Mouse (Mus musculus) hindbrain, embryonic 11.5 days (tissue): ENCODE results near the gene Ascl2. TPM values are rescaled to one million over a fixed set of nuclear protein-coding genes. Genes with fewer than 3 reads are reported as not detected.

Experiments
- ATAC-seq: fragments of 200-750 bp; cut with Nextera tagmentation; 2 replicates; pipeline ENCODE4 v1.8.0; 2017; ENCODE audit warnings: mild to moderate bottlenecking, moderate TSS enrichment, moderate library complexity; ENCODE audit not compliant: low FRiP score
- DNase-seq: peaks from one replicate; pipeline ENCODE4 v3.0.0-alpha.2; 2015; ENCODE audit warnings: low spot score
- H3K27ac ChIP-seq: fragments of 300-500 bp; sonication (generic); 2 replicates; pipeline ENCODE4 v1.5.1; 2014; ENCODE audit warnings: mild to moderate bottlenecking, low read depth, low read length
- H3K27me3 ChIP-seq: fragments of 300-500 bp; sonication (generic); 2 replicates; pipeline ENCODE4 v1.6.1; 2014; ENCODE audit warnings: mild to moderate bottlenecking, low read length, moderate library complexity, mixed read lengths; ENCODE audit not compliant: control insufficient read depth, insufficient read depth
- H3K36me3 ChIP-seq: fragments of 300-500 bp; sonication (generic); 2 replicates; pipeline ENCODE4 v1.6.1; 2014; ENCODE audit warnings: mild to moderate bottlenecking, low read length, moderate library complexity, mixed read lengths; ENCODE audit not compliant: control insufficient read depth, insufficient read depth
- H3K4me1 ChIP-seq: fragments of 300-500 bp; sonication (generic); replicated peaks from 2 replicates; pipeline ENCODE4 v1.6.1; 2014; ENCODE audit warnings: low read length, mixed read lengths; ENCODE audit not compliant: control insufficient read depth, insufficient read depth
- H3K4me2 ChIP-seq: fragments of 300-500 bp; sonication (generic); replicated peaks from 2 replicates; pipeline ENCODE4 v1.6.1; 2014; ENCODE audit warnings: mild to moderate bottlenecking, low read depth, low read length
- H3K4me3 ChIP-seq: fragments of 300-500 bp; sonication (generic); 2 replicates; pipeline ENCODE4 v1.5.1; 2014; ENCODE audit warnings: low read depth, low read length
- H3K9ac ChIP-seq: fragments of 300-500 bp; sonication (generic); 2 replicates; pipeline ENCODE4 v1.6.1; 2014; ENCODE audit warnings: low read depth, low read length
- H3K9me3 ChIP-seq: fragments of 300-500 bp; sonication (generic); 2 replicates; pipeline ENCODE4 v1.6.1; 2016; ENCODE audit warnings: low read length; ENCODE audit not compliant: control insufficient read depth
- WGBS: fragments of 180-500 bp; shearing (Covaris S2); extraction: QIAGEN DNeasy Blood & Tissue Kit; methylation state at CpG from one replicate; pipeline ENCODE4 v1.1.7; 2014; 5-methylcytosine and 5-hydroxymethylcytosine counted together
- polyA plus RNA-seq: library from polyadenylated mRNA; unstranded; fragments of >200 nt; fragmentation: Nextera tagmentation; extraction: Ambion mirVana; gene quantifications from 2 replicates; pipeline ENCODE4 v1.2.1, GENCODE M21; 2014

Ascl2 gene
- polyA plus RNA-seq, 1 experiment from 2014 or later, result 0.34 TPM

GRCm38 (mm10) chr7:143005344-143006096, 36.5 kb upstream of the Ascl2 start:
- Histone ChIP-seq H3K9ac (no peak overlapping the region), H3K4me1 (no peaks in the 10 kb centered on the region; the same call in 1 of the 2 replicates), H3K36me3 (no peaks in the 10 kb centered on the region), H3K27me3 (no peaks in the 10 kb centered on the region), H3K9me3 (no peaks in the 10 kb centered on the region), H3K4me2 (no peak overlapping the region), H3K27ac (no peak overlapping the region), H3K4me3 (no peak overlapping the region)
- DNase-seq, result no peak
- WGBS, result 85% methylated on average over 6 of the region's 6 CpGs
- no peak for ATAC-seq

GRCm38 (mm10) chr7:143004727-143005343, 35.8 kb upstream of the Ascl2 start, which contains the start of gene Tspan32:
TSS of gene Tspan32 (plus strand) at chr7:143005046.
- H3K4me3 ChIP-seq, result no peak within 1 kb of the TSS
- no peak within 1 kb of the TSS for H3K9ac ChIP-seq
- WGBS, result 73% methylated on average over 4 of the region's 4 CpGs
- H3K9me3 ChIP-seq, result no peaks in the 10 kb centered on the region
- ATAC-seq (no peak), DNase-seq (no peak)
- H3K27ac ChIP-seq, result no peak within 1 kb of the TSS
- no peaks in the 10 kb centered on the region for H3K27me3 ChIP-seq
- H3K36me3 ChIP-seq, result no peaks in the 10 kb centered on the region
- H3K4me2 ChIP-seq, result no peak within 1 kb of the TSS
- H3K4me1 ChIP-seq, result no peaks in the 10 kb centered on the region; the same call in 1 of the 2 replicates

GRCm38 (mm10) chr7:143002679-143003078, 33.6 kb upstream of the Ascl2 start:
- H3K9me3 ChIP-seq, result no peaks in the 10 kb centered on the region
- DNase-seq (no peak), ATAC-seq (no peak)
- no peaks in the 10 kb centered on the region for H3K27me3 ChIP-seq
- no peak overlapping the region for H3K4me2 ChIP-seq
- H3K36me3 ChIP-seq, result no peaks in the 10 kb centered on the region
- no peaks in the 10 kb centered on the region for H3K4me1 ChIP-seq
- H3K9ac ChIP-seq, result no peak overlapping the region
- WGBS, result 36% methylated on average over 3 of the region's 3 CpGs
- H3K27ac ChIP-seq, result no peak overlapping the region
- no peak overlapping the region for H3K4me3 ChIP-seq

GRCm38 (mm10) chr7:142997403-142998150, 28.5 kb upstream of the Ascl2 start:
- Histone ChIP-seq H3K27ac (no peak overlapping the region), H3K4me1 (no peaks in the 10 kb centered on the region), H3K9me3 (no peaks in the 10 kb centered on the region), H3K9ac (no peak overlapping the region), H3K4me3 (no peak overlapping the region), H3K4me2 (no peak overlapping the region), H3K36me3 (no peaks in the 10 kb centered on the region), H3K27me3 (no peaks in the 10 kb centered on the region)
- ATAC-seq (no peak), DNase-seq (no peak)
- 83% methylated on average over 3 of the region's 3 CpGs for WGBS

- WGBS, result 76% methylated on average over 2 of the region's 2 CpGs
- no peaks in the 10 kb centered on the region for H3K9me3 ChIP-seq
- no peak for ATAC-seq
Measured at GRCm38 (mm10) chr7:142996998-142997397, 27.9 kb upstream of the Ascl2 start.

GRCm38 (mm10) chr7:142995630-142996338, 26.7 kb upstream of the Ascl2 start:
- no peaks in the 10 kb centered on the region for H3K4me1 ChIP-seq
- 63% methylated on average over 3 of the region's 3 CpGs for WGBS
- ATAC-seq (no peak), DNase-seq (no peak)
- H3K4me2 ChIP-seq, result no peak overlapping the region
- no peak overlapping the region for H3K27ac ChIP-seq
- no peak overlapping the region for H3K9ac ChIP-seq
- no peaks in the 10 kb centered on the region for H3K36me3 ChIP-seq
- no peaks in the 10 kb centered on the region for H3K27me3 ChIP-seq
- H3K9me3 ChIP-seq, result no peaks in the 10 kb centered on the region
- no peak overlapping the region for H3K4me3 ChIP-seq

More at GRCm38 (mm10) chr7:142996998-142997397, 27.9 kb upstream of the Ascl2 start:
- H3K4me1 ChIP-seq, result no peaks in the 10 kb centered on the region
- H3K27me3 ChIP-seq, result no peaks in the 10 kb centered on the region
- no peak overlapping the region for H3K4me2 ChIP-seq
- H3K36me3 ChIP-seq, result no peaks in the 10 kb centered on the region
- H3K9ac ChIP-seq, result no peak overlapping the region
- no peak overlapping the region for H3K27ac ChIP-seq
- no peak for DNase-seq
- no peak overlapping the region for H3K4me3 ChIP-seq

GRCm38 (mm10) chr7:142995004-142995403, 25.9 kb upstream of the Ascl2 start:
- no peak overlapping the region for H3K27ac ChIP-seq
- no peak overlapping the region for H3K9ac ChIP-seq
- no peaks in the 10 kb centered on the region for H3K36me3 ChIP-seq
- H3K4me2 ChIP-seq, result no peak overlapping the region
- no peaks in the 10 kb centered on the region for H3K4me1 ChIP-seq
- no peaks in the 10 kb centered on the region for H3K27me3 ChIP-seq
- no peaks in the 10 kb centered on the region for H3K9me3 ChIP-seq
- H3K4me3 ChIP-seq, result no peak overlapping the region
- no peak for DNase-seq
- no peak for ATAC-seq

- Histone ChIP-seq H3K36me3 (no peaks in the 10 kb centered on the region), H3K4me3 (no peak overlapping the region), H3K4me1 (no peaks in the 10 kb centered on the region), H3K4me2 (no peak overlapping the region), H3K27ac (no peak overlapping the region), H3K9ac (no peak overlapping the region), H3K9me3 (no peaks in the 10 kb centered on the region), H3K27me3 (no peaks in the 10 kb centered on the region)
- no peak for ATAC-seq
- DNase-seq, result no peak
- WGBS, result 87% methylated on average over 3 of the region's 3 CpGs
Measured at GRCm38 (mm10) chr7:142987718-142988117, 18.7 kb upstream of the Ascl2 start.
